Mouse (Mus musculus): ENCODE results near the gene Naa10. TPM values are rescaled to one million over a fixed set of nuclear protein-coding genes. Genes with fewer than 3 reads are reported as not detected.

The Naa10 gene
- polyA plus RNA-seq, 1 experiment = 80.3 TPM

DNA sequence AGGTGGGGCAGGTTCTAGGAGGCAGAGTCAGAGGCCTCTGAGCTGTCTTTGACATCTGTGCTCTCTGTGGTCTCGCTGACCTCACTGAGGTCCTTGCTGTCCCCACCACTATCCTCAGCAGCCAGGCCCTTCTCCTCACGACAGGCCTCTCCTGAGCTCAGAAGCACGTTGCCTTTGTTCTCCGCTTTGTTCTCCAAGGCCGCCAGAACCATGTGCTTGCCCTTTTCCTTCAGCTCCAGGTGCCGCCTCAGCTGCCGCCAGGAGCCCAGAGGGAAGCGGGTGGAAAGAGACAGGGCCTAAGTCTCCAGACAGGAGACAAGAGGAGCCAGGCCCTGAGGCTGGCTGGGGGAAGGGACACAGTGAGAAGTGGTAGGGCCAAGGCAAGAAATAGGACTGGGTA lies 4.8 kb downstream of the Naa10 start:
- DNase-seq (ENCODE audit: extremely low spot score in 1 of 2, low spot score in 1 of 2) = no peak

DNA sequence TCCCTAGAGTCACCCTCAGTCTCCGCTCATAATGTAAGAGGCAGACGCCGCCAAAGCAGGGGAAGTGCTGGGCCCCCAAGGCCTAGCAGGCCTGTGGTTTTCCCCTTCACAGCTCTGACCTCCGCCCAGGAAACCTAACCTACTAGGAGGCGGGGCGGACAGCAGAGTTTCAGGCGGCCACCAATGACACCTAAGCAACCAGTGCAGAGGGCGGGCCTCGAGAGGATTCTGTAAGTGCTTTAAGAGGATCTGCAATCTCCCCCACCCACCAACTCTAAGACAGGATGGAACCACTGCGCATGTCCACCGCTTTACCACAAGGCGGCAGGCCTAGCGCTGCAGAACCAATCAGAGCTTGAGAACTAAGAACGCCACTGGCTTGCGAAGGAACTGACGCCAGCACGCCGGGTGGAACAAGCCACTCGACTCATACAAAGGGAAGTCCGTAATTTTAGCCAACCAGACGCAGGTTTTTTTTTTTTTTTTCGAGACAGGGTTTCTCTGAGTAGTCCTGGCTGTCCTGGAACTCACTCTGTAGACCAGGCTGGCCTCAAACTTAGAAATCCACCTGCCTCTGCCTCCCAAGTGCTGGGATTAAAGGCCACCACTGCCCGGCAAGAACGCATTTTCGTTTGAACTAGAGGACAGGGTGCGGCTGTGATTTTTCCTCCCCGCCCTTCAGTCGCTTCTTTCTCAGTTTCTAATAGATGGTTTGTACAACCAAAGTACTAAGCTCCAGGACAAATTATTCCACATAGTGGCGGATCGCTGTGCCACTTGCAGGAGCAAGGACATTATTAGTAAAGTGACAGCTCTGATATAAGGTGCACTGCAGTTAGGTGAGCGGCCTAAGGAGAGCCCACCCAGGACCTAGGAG lies 6.7 kb downstream of the Naa10 start:
- DNase-seq (ENCODE audit: extremely low spot score in 1 of 2, low spot score in 1 of 2) = peak; percentile 87 to 94

GRCm38 (mm10) chrX:73911588-73911987 lies 10.2 kb downstream of the Naa10 start:
- no peak for DNase-seq (ENCODE audit: extremely low spot score in 1 of 2, low spot score in 1 of 2)

- DNase-seq (ENCODE audit: extremely low spot score in 1 of 2, low spot score in 1 of 2) = no peak
These were observed 10.6 kb downstream of the Naa10 start for GRCm38 (mm10) chrX:73911156-73911555.

DNA sequence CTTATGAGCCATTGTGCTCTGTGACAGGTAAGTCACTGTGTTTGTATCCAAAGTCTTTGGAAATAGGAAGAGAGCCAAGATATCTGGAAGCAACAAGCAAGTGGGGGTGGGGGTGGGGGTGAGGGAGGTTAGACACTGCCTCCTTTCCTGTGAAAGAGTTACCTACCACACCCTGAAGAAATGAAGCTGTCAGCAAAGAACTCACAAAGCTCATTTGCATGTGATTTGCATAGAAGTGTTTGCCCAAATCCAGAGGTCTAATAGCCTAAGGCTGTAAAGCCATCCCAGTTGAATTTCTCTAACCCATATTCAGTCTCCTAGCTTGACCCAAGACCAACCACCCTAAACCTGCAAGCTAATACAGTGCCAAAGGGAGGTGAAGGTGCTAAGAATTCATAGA lies 11.3 kb downstream of the Naa10 start:
- no peak for DNase-seq (ENCODE audit: extremely low spot score in 1 of 2, low spot score in 1 of 2)

- DNase-seq (ENCODE audit: extremely low spot score in 1 of 2, low spot score in 1 of 2) = no peak
These were observed 11.7 kb downstream of the Naa10 start for GRCm38 (mm10) chrX:73910049-73910448.

DNA sequence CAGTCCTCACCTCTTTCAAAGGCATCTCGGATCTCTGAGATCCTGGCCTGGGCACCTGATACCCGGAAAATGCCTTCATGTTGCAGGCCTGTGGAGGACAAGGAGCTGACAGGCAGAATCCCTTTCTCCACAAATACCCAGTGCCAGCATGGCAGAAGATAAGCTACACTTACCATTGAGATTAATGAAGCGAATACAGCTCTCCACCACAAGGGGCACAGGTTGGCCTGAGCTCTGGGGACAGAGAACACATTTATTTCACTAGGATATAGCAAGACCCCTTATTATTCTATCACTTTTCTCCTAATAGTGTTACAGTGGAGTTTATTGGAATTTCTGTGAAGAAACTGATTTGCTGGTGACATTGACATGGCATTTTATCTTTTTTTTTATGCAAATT lies 23.8 kb downstream of the Naa10 start:
- no peak for DNase-seq (ENCODE audit: extremely low spot score in 1 of 2, low spot score in 1 of 2)

DNA sequence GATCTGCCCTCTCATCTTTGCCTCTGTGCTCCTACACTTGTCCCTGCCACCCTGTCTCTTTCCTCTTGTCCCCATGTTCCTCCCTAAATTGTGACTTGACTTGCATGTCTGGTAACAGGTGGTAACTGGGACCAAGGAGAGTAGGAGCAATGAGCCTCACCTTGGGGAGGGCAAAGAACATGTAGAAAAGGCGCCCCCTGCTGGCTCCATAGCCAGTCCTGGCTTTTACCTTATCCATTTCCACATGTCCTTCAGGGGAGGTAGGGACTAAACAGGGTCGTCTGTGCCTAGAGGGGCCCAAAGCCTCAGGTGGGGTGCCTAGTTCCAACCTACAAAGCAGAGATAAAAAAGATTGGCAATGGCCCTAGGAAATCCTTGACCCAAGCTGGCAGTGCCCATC lies 26.0 kb downstream of the Naa10 start, which contains the start of gene L1cam:
Gene L1cam, minus strand, starts transcription at position 387 of the 400 bp plus-strand sequence.
- DNase-seq (ENCODE audit: extremely low spot score in 1 of 2, low spot score in 1 of 2) = peak in 1 of 2 experiments; percentile 74

DNA sequence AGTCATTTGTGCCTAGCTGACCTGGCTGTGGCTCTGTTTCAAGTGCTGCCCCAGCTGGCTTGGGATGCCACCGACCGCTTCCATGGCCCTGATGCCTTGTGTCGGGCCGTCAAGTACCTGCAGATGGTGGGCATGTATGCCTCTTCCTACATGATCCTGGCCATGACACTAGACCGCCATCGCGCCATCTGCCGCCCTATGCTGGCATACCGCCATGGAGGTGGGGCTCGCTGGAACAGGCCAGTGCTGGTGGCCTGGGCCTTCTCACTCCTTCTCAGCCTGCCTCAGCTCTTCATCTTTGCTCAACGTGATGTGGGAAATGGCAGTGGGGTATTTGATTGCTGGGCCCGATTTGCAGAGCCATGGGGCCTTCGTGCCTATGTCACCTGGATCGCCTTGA lies 28.9 kb downstream of the Naa10 start:
- DNase-seq (ENCODE audit: extremely low spot score in 1 of 2, low spot score in 1 of 2) = no peak

DNA sequence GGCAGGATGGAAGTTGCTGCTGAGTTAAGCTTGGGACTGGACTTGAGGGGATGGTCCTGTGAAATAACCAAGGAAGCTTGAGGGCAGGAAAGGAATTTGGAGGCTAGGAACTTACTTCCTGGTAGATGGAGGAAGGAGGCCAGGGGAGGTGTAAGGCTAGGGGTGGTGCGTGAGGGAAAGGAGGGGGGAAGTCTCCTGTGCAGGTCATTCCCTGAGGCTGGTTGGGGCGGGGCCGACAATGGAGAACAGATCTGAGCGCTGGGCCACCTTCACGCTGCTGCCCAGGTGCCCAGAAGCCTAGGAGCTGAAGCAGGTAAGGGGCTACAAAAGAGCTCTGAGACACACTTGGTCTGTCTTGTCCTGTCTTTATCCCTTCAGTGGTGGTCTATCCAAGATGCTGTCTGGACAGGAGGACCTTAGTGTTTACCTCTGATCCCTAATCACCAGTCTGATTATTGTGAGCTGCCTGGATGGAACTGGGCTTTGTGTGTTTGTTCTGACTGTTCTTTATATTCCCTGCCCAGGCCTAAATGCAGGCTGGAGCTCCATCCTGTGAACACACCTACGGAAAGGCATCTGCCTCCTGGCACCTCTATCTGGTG lies 30.1 kb downstream of the Naa10 start, which contains the start of gene Avpr2:
Gene Avpr2, plus strand, starts transcription at position 552 of the 602 bp plus-strand sequence.
- DNase-seq (ENCODE audit: extremely low spot score in 1 of 2, low spot score in 1 of 2) = no peak

DNA sequence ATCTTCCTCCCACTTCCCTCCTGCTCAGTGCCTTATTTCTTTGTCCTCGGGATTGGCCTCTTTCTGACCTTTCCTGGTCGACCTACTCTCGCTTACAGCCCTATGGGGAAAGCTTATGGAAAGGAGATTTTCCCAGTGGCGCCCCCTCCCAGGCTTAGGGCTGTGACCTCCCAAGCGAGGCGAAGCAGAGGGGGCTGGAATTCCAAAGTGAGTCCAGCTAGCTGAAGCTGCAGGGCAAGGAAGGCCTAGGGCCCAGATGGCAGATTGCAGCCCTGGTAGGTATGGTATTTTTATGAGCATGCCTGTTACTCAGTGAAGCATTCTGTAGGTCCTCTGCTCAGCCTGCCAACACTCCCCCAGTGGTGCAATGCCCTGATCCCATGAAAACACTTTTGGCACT lies 40.3 kb downstream of the Naa10 start:
- no peak for DNase-seq (ENCODE audit: extremely low spot score in 1 of 2, low spot score in 1 of 2)

DNA sequence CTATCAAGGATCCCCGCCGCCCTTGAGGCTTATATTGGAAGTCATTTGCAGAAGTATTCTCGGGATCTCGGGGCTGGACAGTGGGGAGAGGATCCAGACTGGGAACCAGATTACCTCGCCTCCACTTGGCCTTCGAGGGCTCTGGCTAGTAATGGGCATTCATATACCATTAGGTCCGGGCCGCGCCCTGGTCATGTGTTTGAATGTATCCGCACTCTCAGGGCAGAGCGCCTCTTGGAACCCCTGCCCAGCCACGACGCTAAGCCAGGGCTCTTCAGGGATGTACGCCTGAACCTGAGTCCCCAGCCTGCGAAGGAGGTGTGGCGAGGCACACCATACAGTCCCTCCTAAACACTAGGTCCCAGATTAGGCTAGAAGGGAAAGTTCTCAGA lies 40.7 kb downstream of the Naa10 start:
- DNase-seq (ENCODE audit: extremely low spot score in 1 of 2, low spot score in 1 of 2) = no peak

GRCm38 (mm10) chrX:73880194-73881035 lies 41.3 kb downstream of the Naa10 start:
- DNase-seq (ENCODE audit: extremely low spot score in 1 of 2, low spot score in 1 of 2) = no peak

GRCm38 (mm10) chrX:73877014-73877413 lies 44.7 kb downstream of the Naa10 start:
- no peak for DNase-seq (ENCODE audit: extremely low spot score in 1 of 2, low spot score in 1 of 2)

DNA sequence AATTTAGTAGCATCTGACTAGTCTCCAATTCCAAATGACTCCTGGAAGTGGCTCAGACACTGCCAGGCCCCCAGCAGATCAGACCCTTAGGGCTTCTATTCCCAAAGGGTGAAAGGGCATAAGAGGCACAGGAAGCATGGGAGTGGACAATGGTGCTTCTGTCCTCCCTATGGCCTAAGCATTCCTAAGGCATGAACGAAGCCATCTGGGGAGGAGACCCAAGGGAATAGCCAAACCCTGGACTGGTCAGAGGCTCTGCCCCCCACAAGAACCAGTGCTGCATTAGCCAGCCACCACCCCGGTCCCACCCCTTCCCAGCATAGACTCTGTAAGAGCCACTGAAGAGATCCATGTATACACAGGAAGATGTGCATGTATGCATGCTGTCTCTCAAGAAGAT lies 45.9 kb downstream of the Naa10 start:
- DNase-seq (ENCODE audit: extremely low spot score in 1 of 2, low spot score in 1 of 2) = no peak

GRCm38 (mm10) chrX:73871956-73872355 lies 49.8 kb downstream of the Naa10 start:
- no peak for DNase-seq (ENCODE audit: extremely low spot score in 1 of 2, low spot score in 1 of 2)

DNA sequence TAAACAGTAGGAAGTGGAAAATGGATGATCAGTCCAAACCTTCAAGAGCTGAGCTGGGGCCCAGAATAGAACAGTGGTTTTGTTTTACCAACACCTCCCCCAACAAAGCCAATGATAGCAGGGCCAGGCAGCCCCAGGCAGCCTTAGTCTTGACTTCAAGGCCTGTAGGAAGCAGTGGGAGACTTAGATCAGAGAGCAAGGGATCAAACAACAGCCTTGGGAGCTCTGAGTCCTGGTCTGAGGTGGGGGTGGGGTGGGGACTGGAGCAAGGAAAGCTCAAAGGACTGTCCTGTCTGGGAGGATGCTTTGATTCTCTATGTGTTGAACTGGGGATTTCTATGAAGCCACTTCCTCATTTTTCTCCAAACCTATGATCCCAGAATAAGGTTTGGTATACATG lies 50.3 kb downstream of the Naa10 start:
- DNase-seq (ENCODE audit: extremely low spot score in 1 of 2, low spot score in 1 of 2) = no peak

DNA sequence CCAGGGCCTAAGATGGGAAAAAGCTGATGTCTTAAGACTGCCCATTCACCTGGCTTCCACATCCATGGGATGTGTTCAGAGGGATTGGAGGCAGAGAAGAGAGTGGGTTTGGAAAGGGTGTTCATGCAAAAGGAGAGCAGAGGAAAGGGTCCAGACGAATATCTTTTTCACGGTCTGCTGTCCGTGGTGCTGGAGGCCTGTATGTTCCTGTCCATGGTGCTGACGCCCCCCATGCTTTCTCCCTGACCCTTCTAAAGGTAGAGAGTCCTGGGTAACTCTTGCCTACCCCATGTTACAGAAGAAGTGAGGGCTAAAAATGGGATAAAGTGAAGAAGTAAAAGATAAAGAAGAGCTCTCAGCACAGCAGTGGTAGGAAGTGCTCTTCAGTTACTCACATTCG lies 52.4 kb downstream of the Naa10 start:
- no peak for DNase-seq (ENCODE audit: extremely low spot score in 1 of 2, low spot score in 1 of 2)

DNA sequence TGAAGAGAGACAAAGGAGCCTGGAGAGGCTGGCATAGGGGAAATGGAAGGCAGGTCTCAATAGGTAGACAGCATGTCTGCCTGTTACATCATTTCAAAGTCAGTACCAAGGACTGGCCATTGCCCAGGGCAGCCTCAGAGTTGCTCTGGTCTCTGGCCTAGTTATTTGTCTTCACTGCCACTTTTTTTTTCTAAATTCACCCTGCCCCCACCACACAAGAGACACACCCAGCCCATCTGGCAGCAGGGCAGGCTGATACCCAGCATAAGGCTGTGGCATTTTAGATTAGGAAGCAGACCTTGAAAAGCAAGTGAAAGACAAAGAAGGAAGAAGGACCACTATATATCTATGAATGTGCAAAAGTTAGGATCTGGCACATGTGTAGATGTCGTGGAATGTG lies 53.9 kb downstream of the Naa10 start:
- DNase-seq (ENCODE audit: extremely low spot score in 1 of 2, low spot score in 1 of 2) = no peak

DNA sequence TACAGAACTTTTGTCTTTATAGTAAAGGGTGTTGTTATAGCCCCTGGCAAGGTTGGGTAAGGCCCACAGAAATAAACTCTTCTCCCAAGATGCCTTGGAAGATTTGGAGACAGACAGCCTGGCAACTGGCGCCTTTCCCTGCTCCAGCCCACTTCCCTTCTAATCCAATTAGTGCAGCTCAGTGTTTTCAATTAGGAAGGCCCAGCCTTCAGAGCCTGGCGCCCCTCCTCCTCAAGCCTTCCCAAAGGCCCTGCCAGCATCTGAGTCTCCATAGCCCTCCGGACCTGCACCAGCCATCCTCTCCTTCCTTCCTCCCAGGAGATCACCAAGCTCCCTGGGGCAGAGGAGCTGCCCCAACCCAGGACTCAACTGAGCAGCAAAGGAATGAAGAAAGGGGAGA lies 54.5 kb downstream of the Naa10 start:
- no peak for DNase-seq (ENCODE audit: extremely low spot score in 1 of 2, low spot score in 1 of 2)

Measured in frontal cortex, adult 2 months (tissue).